Mouse (Mus musculus): ENCODE measurements around the gene Slc25a3. TPM values are rescaled to one million over a fixed set of nuclear protein-coding genes. Genes with fewer than 3 reads are reported as not detected.

Gene Slc25a3
- polyA plus RNA-seq (2012; rRNA removed) (420 and 469 TPM in 2 replicates), polyA plus RNA-seq (2014; fragmentation: Nextera tagmentation; extraction: Ambion mirVana) (458 and 481 TPM in 2 replicates)

- Histone ChIP-seq H3K9ac (ENCODE audit: low read depth, low read length, severe bottlenecking) (peak within 1 kb of the TSS; percentile 97), H3K4me2 (replicated peaks; ENCODE audit: low read depth, low read length, severe bottlenecking) (peak within 1 kb of the TSS; percentile 83), H3K27me3 (ENCODE audit: control insufficient read depth, insufficient read depth, low read length) (no peaks in the 10 kb centered on the region), H3K4me3 (replicated peaks; ENCODE audit: low read length) (peak within 1 kb of the TSS; percentile 100), H3K27ac (replicated peaks; ENCODE audit: low read depth, low read length) (peak within 1 kb of the TSS; percentile 88), H3K36me3 (ENCODE audit: control insufficient read depth, insufficient read depth, low read length) (peaks cover 28% of the 10 kb centered on the region), H3K4me1 (ENCODE audit: control insufficient read depth, insufficient read depth, low read length) (peaks cover 11% of the 10 kb centered on the region; the same call in 1 of the 2 replicates), H3K9me3 (ENCODE audit: control insufficient read depth, low read length) (no peaks in the 10 kb centered on the region)
- TF ChIP-seq POLR2A (IDR thresholded peaks at IDR 0.05; ENCODE audit: borderline replicate concordance, extremely low read depth, insufficient read depth, insufficient read length), result peak; percentile 96
- 13% methylated on average over 57 of the region's 59 CpGs for WGBS
- ATAC-seq (ENCODE audit: low FRiP score, low read depth) (peak; percentile 100), DNase-seq (ENCODE audit: low spot score) (peak; percentile 99)
Observed at GRCm38 (mm10) chr10:91123828-91124822, at the start of gene Slc25a3. Slc25a3 (minus strand) TSS chr10:91124059.

- H3K4me2 ChIP-seq (replicated peaks; ENCODE audit: low read depth, low read length, severe bottlenecking), result peak overlapping the region; percentile 59
- peaks cover 16% of the 10 kb centered on the region for H3K4me1 ChIP-seq (ENCODE audit: control insufficient read depth, insufficient read depth, low read length)
- no peak for ATAC-seq (ENCODE audit: low FRiP score, low read depth)
- TF ChIP-seq POLR2A (IDR thresholded peaks at IDR 0.05; ENCODE audit: borderline replicate concordance, extremely low read depth, insufficient read depth, insufficient read length), result no peak
- H3K4me3 ChIP-seq (replicated peaks; ENCODE audit: low read length), result peak overlapping the region; percentile 97
- no peaks in the 10 kb centered on the region for H3K9me3 ChIP-seq (ENCODE audit: control insufficient read depth, low read length)
- no peaks in the 10 kb centered on the region for H3K27me3 ChIP-seq (ENCODE audit: control insufficient read depth, insufficient read depth, low read length)
- H3K27ac ChIP-seq (replicated peaks; ENCODE audit: low read depth, low read length), result peak overlapping the region; percentile 100
- DNase-seq (ENCODE audit: low spot score), result no peak
- 75% methylated on average over 14 of the region's 14 CpGs for WGBS
- peak overlapping the region; percentile 100 for H3K9ac ChIP-seq (ENCODE audit: low read depth, low read length, severe bottlenecking)
- H3K36me3 ChIP-seq (ENCODE audit: control insufficient read depth, insufficient read depth, low read length), result no peaks in the 10 kb centered on the region
Observed at GRCm38 (mm10) chr10:91172329-91173100, 48.7 kb upstream of the Slc25a3 start.

GRCm38 (mm10) chr10:91171455-91172328 lies 47.8 kb upstream of the Slc25a3 start:
- Histone ChIP-seq H3K9ac (ENCODE audit: low read depth, low read length, severe bottlenecking) (peak overlapping the region; percentile 100), H3K4me1 (ENCODE audit: control insufficient read depth, insufficient read depth, low read length) (peaks cover 16% of the 10 kb centered on the region), H3K27me3 (ENCODE audit: control insufficient read depth, insufficient read depth, low read length) (no peaks in the 10 kb centered on the region), H3K36me3 (ENCODE audit: control insufficient read depth, insufficient read depth, low read length) (no peaks in the 10 kb centered on the region), H3K4me3 (replicated peaks; ENCODE audit: low read length) (peak overlapping the region; percentile 97), H3K4me2 (replicated peaks; ENCODE audit: low read depth, low read length, severe bottlenecking) (peak overlapping the region; percentile 59), H3K27ac (replicated peaks; ENCODE audit: low read depth, low read length) (peak overlapping the region; percentile 100), H3K9me3 (ENCODE audit: control insufficient read depth, low read length) (no peaks in the 10 kb centered on the region)
- TF ChIP-seq POLR2A (IDR thresholded peaks at IDR 0.05; ENCODE audit: borderline replicate concordance, extremely low read depth, insufficient read depth, insufficient read length), result peak; percentile 79; the same call in 1 of the 2 replicates
- ATAC-seq (ENCODE audit: low FRiP score, low read depth), result peak; percentile 96
- peak; percentile 94 for DNase-seq (ENCODE audit: low spot score)
- WGBS, result under 1% methylated on average over 65 of the region's 68 CpGs

- 0% methylated on average over 12 of the region's 59 CpGs for WGBS
- peak overlapping the region; percentile 100 for H3K9ac ChIP-seq (ENCODE audit: low read depth, low read length, severe bottlenecking)
- H3K27me3 ChIP-seq (ENCODE audit: control insufficient read depth, insufficient read depth, low read length), result no peaks in the 10 kb centered on the region
- peaks cover 18% of the 10 kb centered on the region for H3K4me1 ChIP-seq (ENCODE audit: control insufficient read depth, insufficient read depth, low read length)
- peak overlapping the region; percentile 97 for H3K4me3 ChIP-seq (replicated peaks; ENCODE audit: low read length)
- ATAC-seq (ENCODE audit: low FRiP score, low read depth), result peak; percentile 35
- no peaks in the 10 kb centered on the region for H3K9me3 ChIP-seq (ENCODE audit: control insufficient read depth, low read length)
- no peak for DNase-seq (ENCODE audit: low spot score)
- peak overlapping the region; percentile 59 for H3K4me2 ChIP-seq (replicated peaks; ENCODE audit: low read depth, low read length, severe bottlenecking)
- peak overlapping the region; percentile 100 for H3K27ac ChIP-seq (replicated peaks; ENCODE audit: low read depth, low read length)
- no peaks in the 10 kb centered on the region for H3K36me3 ChIP-seq (ENCODE audit: control insufficient read depth, insufficient read depth, low read length)
- TF ChIP-seq POLR2A (IDR thresholded peaks at IDR 0.05; ENCODE audit: borderline replicate concordance, extremely low read depth, insufficient read depth, insufficient read length), result no peak
Observed at GRCm38 (mm10) chr10:91171041-91171440, 47.2 kb upstream of the Slc25a3 start.
